Mouse (Mus musculus) spleen, adult 2 months (tissue): ENCODE data around the gene Olfr976.
"Not testable (repeated sequence)": the region's sequence is repeated elsewhere in the genome, so short reads cannot be mapped to it uniquely, and the experiment has no call there.

Experiments
- CTCF ChIP-seq: fragments of 200-500 bp; IDR thresholded peaks from 2 replicates; pipeline ENCODE4 v1.5.1; 2011; ENCODE audit warnings: mild to moderate bottlenecking, inconsistent platforms; ENCODE audit not compliant: insufficient read depth, insufficient read length, insufficient replicate concordance; ENCODE audit errors: extremely low read depth
- POLR2A ChIP-seq: fragments of 200-500 bp; IDR thresholded peaks from 2 replicates; pipeline ENCODE4 v1.6.1; 2011; ENCODE audit warnings: low read depth, low read length, inconsistent platforms

- TF ChIP-seq POLR2A, CTCF: not testable (repeated sequence)
Observed at GRCm38 (mm10) chr9:39961033-39961432, at the start of gene Olfr976.
